Mouse (Mus musculus) heart, adult 11 months (tissue): ENCODE data around the gene Dhx9.
"Not testable (repeated sequence)": the region's sequence is repeated elsewhere in the genome, so short reads cannot be mapped to it uniquely, and the experiment has no call there.

Source experiments
- DNase-seq: peaks from one replicate; pipeline ENCODE4 v3.0.0; 2022

Dhx9 gene

DNA sequence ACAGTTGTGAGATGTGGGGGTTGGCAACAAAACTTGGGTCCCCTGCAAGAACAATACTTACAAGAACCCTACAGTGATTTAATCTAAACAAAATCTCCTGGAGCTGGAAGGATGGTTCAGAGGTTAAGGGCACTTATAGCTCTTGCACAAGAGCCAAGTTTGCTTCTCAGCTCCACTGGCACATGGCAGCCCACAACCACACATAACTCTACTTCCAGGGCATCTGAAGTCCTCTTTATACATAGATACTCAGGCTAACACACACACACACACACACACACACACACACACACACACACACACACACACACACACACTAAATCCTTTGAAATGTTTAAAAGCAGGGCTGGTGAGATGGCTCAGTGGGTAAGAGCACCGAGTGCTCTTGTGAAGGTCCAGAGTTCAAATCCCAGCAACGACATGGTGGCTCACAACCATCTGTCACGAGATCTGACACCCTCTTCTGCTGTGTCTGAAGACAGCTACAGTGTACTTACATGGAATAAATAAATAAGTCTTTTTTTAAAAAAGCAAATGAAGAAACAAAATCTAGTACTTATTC is 71.1 kb downstream of the Dhx9 start:
- peak; percentile 82 for DNase-seq

DNA sequence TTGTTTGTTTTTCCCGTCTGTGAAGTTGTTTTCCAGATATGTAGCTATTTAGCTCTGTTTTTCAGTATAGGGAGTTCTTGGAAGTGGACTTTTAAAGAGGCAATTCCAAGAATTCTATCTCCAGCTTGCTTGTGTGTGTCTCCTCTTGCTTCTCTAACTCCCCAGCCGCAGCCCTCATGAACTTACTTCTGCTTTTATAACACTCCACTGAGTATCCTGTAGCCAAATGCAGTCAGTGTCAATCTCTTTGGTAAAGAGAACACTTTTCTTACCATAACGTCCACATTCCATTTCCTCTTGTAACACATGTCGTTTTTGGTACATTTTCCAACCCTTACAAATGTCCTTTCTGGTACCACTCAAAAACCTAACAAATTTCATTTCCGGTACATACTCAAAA is 71.7 kb downstream of the Dhx9 start:
- DNase-seq, result not testable (repeated sequence)

DNA sequence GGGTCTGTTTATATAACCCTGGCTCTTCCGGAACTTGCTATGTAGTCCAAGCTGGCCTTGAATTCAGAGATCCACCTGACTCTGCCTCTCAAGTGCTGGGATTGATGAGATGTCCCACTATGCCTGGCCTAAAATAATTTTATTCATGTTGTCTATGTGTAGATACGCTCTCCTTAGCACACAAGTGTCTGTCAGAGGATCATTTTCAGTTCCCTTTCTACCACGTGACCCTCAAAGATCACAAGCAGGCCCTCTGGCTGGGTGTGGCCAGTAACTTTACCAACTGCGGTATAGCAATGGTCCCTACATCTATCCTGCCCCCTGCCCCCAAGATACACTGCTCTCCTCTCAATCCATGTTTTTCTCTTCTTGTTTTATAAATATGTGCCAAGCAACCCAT is 72.5 kb downstream of the Dhx9 start:
- DNase-seq, result peak; percentile 99

DNA sequence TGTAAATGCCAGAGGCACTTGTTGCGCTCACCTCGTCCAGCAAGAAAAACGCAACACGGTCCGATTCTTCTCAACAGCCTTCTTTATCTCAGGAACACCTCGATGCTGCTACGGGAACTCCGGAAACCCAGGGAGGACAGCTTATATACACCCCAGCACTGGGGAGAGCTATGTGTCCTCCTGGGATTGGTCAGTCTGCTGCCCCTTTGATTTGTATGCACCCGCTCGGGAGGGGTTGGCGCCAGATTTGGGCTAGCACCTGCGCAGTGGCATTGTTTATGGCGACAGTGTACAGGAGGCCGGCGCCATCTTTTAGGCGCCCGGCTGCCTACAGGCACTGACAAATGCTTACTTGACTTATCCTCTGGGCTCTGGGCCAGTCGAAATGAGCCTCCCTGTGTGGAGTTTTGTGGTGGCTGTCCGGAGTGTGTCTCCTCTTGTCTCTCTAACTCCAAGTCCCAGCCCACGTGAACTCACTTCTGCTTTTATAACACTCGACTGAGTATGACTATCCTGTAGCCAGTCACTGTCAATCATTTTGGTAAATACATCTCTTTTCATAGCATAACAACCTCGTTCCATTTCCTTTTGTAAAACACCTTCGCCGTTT is 73.2 kb downstream of the Dhx9 start:
- peak; percentile 99 for DNase-seq

DNA sequence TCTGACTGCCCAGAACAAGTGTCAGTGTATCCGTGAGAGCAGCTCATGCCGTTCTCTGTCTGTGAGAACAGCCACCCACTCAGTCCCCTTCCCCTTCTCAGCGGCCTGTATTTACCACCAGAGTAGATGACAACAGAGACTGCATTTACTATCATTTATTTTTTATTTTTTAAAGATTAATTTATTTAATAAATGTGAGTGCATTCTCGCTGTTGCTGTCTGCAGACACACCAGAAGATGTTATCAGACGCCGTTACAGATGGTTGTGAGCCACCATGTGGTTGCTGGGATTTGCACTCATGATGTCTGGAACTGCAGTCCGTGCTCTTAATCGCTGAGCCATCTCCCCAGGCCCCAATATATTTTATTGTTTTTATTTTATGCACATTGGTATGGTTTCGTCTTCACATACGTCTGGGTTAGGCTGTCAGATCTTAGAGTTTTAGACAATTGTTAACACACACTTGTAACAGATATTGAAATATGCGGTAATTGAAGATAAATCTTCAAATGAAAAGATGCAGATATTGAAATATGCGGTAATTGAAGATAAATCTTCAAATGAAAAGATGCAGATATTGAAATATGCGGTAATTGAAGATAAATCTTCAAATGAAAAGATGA is 74.0 kb downstream of the Dhx9 start:
- DNase-seq, result peak; percentile 94

DNA sequence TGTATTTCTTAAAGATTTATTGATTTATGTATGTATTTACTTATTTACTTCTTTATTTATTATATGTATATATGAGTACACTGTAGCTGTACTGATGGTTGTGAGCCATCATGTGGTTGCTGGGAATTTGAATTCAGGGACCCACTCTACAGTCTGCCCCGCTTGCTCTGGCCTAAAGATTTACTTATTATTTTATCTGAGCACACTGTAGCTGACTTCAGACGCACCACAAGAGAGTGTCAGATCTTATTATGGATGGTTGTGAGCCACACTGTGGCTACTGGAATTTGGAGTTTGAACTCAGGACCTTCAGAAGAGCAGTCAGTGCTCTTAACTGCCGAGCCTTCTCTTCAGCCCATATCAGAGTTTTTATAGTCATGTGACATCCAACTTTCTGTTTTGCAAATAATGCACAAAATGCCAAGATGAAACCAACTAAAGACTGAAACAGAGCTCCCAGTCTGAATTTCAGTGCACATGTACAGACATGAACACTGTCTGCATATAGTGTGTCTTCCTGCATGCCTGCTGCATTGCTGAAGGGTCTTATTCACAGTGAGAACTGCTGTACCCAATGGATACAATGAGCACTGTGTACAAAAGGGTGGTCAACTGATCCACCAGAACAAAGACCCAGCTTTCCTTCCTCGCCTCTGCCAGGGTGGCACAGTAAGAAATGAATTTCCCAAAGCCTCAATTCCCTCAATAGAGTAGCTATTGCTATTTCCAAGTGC is 74.6 kb downstream of the Dhx9 start:
- DNase-seq, result not testable (repeated sequence)

DNA sequence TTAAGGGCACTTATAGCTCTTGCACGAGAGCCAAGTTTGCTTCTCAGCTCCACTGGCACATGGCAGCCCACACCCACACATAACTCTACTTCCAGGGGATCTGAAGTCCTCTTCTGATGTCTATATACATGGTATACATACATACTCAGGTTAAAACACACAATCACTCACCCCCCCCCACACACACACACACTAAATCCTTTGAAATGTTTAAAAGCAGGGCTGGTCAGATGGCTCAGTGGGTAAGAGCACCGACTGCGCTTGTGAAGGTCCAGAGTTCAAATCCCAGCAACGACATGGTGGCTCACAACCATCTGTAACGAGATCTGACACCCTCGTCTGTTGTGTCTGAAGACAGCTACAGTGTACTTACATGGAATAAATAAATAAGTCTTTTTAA is 75.7 kb downstream of the Dhx9 start:
- DNase-seq, result no peak

DNA sequence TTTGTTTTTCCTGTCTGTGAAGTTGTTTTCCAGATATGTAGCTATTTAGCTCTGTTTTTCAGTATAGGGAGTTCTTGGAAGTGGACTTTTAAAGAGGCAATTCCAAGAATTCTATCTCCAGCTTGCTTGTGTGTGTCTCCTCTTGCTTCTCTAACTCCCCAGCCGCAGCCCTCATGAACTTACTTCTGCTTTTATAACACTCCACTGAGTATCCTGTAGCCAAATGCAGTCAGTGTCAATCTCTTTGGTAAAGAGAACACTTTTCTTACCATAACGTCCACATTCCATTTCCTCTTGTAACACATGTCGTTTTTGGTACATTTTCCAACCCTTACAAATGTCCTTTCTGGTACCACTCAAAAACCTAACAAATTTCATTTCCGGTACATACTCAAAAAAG is 76.5 kb downstream of the Dhx9 start:
- not testable (repeated sequence) for DNase-seq

DNA sequence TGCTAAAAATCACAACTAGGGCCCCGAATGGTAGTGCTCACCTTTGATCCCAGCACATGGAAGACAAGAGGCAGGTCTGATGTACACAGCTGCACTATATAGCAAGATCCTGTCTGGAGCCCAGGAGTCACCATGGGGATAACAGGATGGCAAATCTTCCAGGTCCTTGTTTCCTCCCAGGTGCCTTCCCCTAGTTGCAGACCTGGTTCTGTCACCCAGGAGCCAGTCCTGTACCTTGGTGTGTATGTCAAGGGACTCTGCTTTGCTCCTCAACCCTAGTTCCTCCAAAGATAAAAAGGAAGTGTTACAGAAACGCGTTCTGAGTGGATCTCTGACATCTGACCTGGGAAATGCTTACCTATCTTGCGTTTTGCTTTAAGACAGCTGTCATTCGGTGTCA is 79.2 kb downstream of the Dhx9 start:
- DNase-seq, result peak; percentile 85

DNA sequence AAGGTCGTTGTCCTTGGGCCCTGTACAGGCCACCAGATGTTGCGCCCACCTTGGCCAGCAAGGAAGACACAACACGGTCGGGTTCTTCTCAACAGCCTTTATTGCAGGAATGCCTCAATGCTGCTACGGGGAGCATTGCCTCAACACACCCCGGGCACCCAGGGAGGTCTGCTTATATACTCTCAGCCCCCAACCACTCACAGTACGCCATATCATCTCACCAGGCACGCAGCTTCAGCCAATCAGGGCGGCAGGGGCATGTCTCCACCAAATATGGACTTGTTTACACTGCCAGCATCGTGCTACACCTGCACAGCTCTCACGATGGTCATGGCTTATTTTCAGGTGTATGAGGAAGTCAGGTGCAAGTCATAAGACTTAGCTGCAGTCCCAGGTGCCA is 79.8 kb downstream of the Dhx9 start:
- DNase-seq, result peak; percentile 58
